Mouse (Mus musculus): ENCODE results near the gene Arl6ip1. TPM values are rescaled to one million over a fixed set of nuclear protein-coding genes. Genes with fewer than 3 reads are reported as not detected.
"Not testable (repeated sequence)": the region's sequence is repeated elsewhere in the genome, so short reads cannot be mapped to it uniquely, and the experiment has no call there.

Gene Arl6ip1
- total RNA-seq (2017), result 189 and 223 TPM in 2 replicates

DNA sequence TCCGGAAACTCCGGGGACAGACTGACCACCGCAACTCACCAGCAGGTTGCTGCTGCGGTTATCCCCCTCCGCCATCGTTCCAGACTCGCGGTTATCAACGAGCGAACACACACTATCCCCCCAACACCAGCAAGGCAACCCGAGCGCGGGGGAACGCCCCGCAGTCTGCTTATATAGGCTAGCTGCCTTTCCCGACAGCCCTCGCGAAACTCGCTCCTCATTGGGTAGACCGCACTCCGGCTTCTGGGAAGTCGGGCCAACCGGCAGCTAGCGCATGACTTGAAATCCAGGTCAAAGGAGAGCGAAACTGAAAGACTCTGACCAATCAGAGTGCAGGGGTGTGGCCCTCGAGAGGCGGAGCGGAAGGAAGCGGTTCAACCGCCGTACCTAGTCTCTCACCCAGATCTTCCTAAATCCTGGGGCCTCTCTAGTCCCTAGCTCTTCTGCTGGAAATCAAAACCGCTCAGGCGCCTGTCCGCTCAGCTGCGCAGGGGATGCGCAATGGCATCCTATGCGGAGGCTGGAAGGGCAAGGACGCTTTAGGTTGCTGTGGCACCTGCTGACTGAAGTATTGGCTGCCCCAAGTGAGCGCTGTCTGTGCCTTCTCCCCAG lies at the start of gene Arl6ip1:
Arl6ip1 (minus strand) TSS at position 233 of the 612 bp plus-strand sequence.
- peak; percentile 97 to 98 for ATAC-seq (replicated peaks in 1 of 2; ENCODE audit: insufficient read depth in 1 of 2, low FRiP score in 2 of 2, low TSS enrichment in 1 of 2, low read depth in 1 of 2, poor library complexity in 2 of 2, severe bottlenecking in 2 of 2)

DNA sequence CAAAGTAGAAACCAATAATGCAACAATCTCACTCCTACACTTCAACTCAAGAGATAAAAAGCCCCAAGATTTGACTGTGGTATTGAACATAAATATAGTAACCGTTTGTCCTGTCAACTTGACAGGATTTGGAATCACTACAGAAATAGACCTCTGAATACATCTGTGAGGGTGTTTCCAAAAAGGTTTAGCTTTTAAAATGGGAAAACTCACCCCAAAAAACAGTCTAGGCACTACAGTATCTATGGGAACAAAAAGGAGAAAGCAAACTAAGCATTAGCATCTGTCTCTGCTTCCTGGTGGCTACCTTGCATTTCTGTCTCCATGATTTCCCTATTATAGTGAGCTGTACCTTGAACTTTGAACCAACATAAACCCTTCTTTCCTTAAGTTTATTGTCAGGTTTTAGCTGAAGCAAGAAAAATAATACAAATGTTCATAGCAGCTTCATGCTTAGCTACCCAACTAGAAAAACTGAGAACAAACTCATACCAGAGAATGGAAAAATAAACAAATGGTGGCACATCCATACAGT lies 46.4 kb upstream of the Arl6ip1 start:
- ATAC-seq (replicated peaks in 1 of 2; ENCODE audit: insufficient read depth in 1 of 2, low FRiP score in 2 of 2, low TSS enrichment in 1 of 2, low read depth in 1 of 2, poor library complexity in 2 of 2, severe bottlenecking in 2 of 2), result no peak

DNA sequence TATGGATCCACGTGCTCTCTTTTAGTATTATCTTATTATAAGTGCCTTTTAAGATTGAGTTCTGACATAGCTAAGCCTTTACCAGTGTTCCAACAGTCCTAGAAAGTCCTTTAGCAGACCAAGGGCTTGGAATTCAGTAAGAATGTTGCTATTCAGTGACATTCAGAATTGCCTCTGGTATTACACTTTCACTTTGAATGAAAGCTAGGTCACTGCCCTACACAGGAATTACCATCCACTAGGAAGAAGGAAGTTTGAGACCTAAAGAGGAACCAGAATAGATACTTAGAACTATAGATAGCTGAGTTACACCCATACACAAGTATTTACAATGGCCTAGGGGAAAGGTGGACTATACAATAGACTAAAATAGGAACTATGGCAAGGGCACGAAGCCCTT lies 40.7 kb upstream of the Arl6ip1 start:
- not testable (repeated sequence) for ATAC-seq (replicated peaks in 1 of 2; ENCODE audit: insufficient read depth in 1 of 2, low FRiP score in 2 of 2, low TSS enrichment in 1 of 2, low read depth in 1 of 2, poor library complexity in 2 of 2, severe bottlenecking in 2 of 2)

DNA sequence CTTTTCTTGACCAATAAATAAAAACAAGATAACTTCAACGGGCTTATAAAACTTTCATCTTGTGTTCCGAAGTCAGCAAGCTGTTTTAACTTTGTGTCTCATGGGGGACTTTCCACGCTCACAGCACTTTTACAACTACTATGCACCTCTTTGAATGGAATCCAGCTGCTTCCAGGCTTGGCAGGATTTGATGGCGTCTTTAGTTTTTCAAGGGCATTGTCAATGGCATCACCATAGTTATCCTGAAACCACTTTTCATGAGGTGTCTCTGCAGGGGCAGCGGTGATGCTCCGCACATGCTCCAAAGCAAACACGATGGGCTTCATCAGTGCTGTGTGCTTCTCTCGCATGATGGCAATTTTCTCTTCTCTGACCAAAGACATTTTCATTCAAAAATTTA lies 33.5 kb upstream of the Arl6ip1 start:
- ATAC-seq (replicated peaks in 1 of 2; ENCODE audit: insufficient read depth in 1 of 2, low FRiP score in 2 of 2, low TSS enrichment in 1 of 2, low read depth in 1 of 2, poor library complexity in 2 of 2, severe bottlenecking in 2 of 2), result no peak

DNA sequence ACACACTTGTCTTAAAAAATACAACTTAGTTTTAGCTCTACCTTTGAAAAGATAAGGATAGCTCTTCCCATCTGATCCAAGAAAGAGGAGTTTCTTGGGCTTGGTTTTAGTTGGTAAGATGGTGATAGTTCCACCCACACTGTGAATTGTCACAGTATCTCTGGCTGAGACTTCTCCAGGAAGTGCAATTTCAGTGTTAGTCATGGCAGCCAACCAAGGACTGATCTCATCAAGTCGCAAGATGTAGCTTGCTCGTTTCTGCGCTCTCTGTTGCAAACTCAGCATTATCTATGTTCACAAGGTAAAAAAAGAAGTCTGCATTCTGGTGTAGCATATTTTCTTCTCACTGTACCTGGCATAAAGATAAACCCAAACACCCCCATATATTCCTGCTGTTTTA lies 30.7 kb upstream of the Arl6ip1 start:
- ATAC-seq (replicated peaks in 1 of 2; ENCODE audit: insufficient read depth in 1 of 2, low FRiP score in 2 of 2, low TSS enrichment in 1 of 2, low read depth in 1 of 2, poor library complexity in 2 of 2, severe bottlenecking in 2 of 2), result no peak

DNA sequence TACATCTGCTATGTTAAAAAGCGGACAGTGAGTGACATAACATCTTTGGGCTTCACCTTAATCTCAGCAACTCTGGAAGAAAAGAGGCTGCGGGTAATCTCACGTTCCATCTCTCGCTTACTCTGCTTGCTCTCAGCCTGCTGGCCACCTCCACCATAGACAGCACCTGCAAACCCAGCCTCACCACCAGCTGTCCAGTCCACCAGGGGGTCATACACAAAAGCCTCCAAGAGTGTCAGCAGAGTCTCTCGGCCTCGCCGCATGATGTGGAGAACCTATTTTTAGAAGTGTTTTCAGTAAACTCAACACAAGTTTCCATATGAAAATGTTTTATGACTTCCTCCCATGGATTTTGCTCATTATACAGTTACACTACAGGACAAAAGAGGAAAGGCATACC lies 27.0 kb upstream of the Arl6ip1 start:
- no peak for ATAC-seq (replicated peaks in 1 of 2; ENCODE audit: insufficient read depth in 1 of 2, low FRiP score in 2 of 2, low TSS enrichment in 1 of 2, low read depth in 1 of 2, poor library complexity in 2 of 2, severe bottlenecking in 2 of 2)

DNA sequence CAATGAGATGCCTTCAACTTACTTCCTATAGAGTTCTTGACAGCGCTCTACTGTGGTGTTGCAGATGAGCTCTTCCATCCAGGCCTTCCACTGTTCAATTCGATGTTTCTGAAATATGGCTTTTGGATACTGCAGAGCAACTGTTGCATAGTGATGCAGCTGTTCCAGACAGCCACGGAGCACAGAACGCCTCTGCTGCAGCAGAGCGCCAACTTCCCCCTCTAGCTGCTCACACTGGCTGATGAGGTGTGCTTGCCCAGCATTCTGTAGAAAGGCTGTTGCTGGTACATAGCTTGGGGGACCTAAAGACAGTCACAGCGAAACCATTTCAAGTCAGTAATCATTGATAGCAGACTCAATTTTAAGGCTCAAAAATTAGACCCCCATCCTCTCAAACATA lies 24.7 kb upstream of the Arl6ip1 start:
- no peak for ATAC-seq (replicated peaks in 1 of 2; ENCODE audit: insufficient read depth in 1 of 2, low FRiP score in 2 of 2, low TSS enrichment in 1 of 2, low read depth in 1 of 2, poor library complexity in 2 of 2, severe bottlenecking in 2 of 2)

DNA sequence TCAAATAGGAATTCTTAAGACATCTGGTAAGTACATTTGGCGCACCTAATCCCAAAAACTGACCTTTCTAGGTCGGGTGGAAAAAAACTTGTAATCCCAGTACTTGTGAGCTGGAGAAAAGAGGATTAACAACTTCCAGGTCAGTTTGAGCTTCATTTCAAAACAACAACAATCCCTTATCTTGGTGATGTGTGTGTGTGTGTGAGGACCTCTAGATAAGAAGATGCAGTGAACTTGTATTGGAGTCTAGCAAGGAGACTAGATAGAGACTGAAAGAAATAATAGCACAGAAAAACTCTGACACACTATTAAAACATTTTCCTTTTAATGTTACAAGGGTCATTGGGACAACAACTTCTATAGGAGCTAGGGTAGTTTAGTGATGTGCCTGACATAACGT lies 14.1 kb upstream of the Arl6ip1 start:
- ATAC-seq (replicated peaks in 1 of 2; ENCODE audit: insufficient read depth in 1 of 2, low FRiP score in 2 of 2, low TSS enrichment in 1 of 2, low read depth in 1 of 2, poor library complexity in 2 of 2, severe bottlenecking in 2 of 2), result no peak

DNA sequence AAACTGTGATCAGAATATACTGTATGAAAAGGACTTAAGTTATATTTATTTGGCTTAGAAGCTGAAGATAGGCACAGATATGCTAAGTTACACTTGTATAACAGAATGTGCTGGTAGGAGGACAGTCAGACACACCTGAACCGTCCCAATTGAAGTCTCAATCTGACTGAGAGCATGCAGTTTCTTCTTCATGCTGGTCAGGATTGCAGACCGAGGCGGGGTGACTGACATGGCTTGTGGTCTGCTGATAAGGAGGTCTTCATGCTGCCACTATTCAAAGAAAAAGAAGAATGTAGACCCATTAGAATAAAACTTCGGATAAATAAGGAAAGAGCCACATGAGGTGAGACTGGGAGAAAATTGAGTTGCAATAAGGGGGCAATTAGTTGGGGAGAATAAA lies 13.7 kb upstream of the Arl6ip1 start:
- no peak for ATAC-seq (replicated peaks in 1 of 2; ENCODE audit: insufficient read depth in 1 of 2, low FRiP score in 2 of 2, low TSS enrichment in 1 of 2, low read depth in 1 of 2, poor library complexity in 2 of 2, severe bottlenecking in 2 of 2)

DNA sequence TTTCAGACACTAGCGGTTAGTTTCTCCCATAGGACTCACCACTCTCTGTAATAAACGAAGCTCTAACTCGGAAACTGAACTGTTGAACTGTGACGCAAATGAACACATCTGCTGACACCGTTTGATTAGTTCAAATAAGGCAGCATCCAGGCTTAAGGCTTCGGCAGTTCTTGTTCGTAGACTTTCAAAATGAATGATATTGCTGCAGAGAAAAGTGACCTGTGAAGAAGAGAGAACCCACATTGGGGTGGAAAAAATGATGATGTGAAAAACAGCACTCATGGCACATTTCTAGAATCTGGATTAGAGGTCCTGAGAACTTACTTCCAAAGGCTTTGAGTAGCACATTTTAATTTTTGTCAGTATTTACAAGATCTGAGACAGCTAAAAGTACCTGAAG lies 11.8 kb upstream of the Arl6ip1 start:
- no peak for ATAC-seq (replicated peaks in 1 of 2; ENCODE audit: insufficient read depth in 1 of 2, low FRiP score in 2 of 2, low TSS enrichment in 1 of 2, low read depth in 1 of 2, poor library complexity in 2 of 2, severe bottlenecking in 2 of 2)

DNA sequence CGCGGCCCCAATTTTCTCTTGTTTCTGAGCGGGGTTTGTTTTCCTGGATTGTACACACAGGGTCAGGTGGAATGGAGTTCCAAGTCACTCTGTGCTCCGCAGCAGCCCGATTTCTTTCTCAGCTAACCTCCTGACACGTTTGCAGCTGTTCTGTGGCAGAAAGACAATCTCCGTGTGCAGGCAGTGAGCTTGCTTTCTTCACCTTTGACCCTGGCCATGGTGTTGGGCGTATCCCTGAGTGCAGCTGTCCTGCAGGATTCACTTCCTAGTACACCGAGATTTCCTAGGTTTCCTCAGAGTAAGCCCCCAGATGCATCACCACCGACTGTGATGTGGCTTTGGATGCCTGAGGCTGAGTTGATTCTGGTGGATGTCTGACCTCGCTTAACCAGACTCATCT lies 5.7 kb upstream of the Arl6ip1 start:
- ATAC-seq (replicated peaks in 1 of 2; ENCODE audit: insufficient read depth in 1 of 2, low FRiP score in 2 of 2, low TSS enrichment in 1 of 2, low read depth in 1 of 2, poor library complexity in 2 of 2, severe bottlenecking in 2 of 2), result no peak

DNA sequence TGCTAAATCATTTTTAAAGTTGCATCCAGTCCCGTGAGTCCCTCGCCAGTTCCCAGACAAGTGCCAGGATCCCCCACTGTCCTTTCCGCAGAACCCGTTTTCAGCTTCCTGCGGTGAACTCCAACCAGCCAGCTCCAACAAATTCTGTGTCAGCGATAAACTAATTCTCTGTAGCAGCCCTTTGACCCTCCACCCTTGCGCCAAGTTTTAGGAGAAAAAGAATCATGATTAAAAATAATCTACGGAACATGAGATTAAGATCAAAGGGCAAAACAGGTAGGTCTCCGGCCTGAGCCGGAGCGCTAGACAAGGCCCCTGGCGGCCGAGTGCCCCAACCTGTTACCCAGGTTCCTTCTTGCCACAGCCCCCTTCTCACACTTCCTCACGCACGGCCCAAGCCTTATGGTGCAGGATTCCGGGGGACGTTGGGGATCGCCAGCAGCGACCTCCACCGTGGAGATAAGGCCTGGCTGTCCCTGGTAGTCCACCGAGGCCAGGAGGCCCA lies 485 bp downstream of the Arl6ip1 start:
- peak; percentile 47 to 69 for ATAC-seq (replicated peaks in 1 of 2; ENCODE audit: insufficient read depth in 1 of 2, low FRiP score in 2 of 2, low TSS enrichment in 1 of 2, low read depth in 1 of 2, poor library complexity in 2 of 2, severe bottlenecking in 2 of 2)

DNA sequence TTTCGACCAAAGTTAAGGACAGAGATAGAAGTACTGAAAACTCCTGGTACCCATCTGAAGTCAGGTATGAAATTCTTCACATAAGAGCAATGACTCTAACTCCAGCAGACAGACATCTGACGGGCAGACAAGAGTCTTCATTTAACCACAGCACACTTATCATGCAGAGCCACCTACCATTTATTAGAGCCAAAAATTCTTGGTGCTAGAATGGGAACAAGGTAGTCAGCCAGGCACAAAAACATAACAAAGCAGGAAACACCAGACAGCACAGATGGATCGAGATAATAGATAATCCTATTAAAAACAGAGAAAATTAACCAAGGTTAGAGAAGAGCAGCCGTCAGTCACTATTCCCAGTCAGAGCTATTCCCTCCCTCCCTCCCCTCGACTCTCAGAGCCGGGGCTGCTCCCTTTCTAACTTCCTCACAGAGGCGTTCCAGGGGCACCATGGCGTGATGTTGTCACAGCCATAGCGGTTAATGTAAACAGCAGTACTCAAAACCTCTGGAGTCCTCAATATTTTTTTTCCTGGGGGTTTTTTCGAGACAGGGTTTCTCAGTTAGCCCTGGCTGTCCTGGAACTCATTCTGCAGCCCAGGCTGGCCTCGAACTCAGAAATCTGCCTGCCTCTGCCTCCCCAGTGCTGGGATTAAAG lies 3.1 kb downstream of the Arl6ip1 start:
- no peak for ATAC-seq (replicated peaks in 1 of 2; ENCODE audit: insufficient read depth in 1 of 2, low FRiP score in 2 of 2, low TSS enrichment in 1 of 2, low read depth in 1 of 2, poor library complexity in 2 of 2, severe bottlenecking in 2 of 2)

DNA sequence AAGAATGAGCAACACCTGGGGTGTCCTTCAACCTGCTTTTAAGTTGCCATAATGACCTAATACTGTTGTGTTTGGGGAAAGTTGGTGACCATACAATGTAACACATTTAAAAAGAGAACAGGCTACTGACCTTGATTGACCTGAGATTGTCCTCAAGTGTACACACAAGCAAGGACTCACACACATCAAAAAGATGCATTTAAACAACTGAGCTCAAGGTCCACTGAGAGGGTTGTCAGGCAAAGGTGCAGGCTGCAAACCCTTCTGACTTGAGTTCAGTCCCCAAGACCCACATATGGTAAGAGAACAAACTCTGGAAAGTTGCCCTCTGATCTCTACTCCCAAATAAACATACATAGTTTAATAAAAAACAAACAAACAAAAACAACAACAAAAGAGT lies 3.7 kb downstream of the Arl6ip1 start:
- no peak for ATAC-seq (replicated peaks in 1 of 2; ENCODE audit: insufficient read depth in 1 of 2, low FRiP score in 2 of 2, low TSS enrichment in 1 of 2, low read depth in 1 of 2, poor library complexity in 2 of 2, severe bottlenecking in 2 of 2)

DNA sequence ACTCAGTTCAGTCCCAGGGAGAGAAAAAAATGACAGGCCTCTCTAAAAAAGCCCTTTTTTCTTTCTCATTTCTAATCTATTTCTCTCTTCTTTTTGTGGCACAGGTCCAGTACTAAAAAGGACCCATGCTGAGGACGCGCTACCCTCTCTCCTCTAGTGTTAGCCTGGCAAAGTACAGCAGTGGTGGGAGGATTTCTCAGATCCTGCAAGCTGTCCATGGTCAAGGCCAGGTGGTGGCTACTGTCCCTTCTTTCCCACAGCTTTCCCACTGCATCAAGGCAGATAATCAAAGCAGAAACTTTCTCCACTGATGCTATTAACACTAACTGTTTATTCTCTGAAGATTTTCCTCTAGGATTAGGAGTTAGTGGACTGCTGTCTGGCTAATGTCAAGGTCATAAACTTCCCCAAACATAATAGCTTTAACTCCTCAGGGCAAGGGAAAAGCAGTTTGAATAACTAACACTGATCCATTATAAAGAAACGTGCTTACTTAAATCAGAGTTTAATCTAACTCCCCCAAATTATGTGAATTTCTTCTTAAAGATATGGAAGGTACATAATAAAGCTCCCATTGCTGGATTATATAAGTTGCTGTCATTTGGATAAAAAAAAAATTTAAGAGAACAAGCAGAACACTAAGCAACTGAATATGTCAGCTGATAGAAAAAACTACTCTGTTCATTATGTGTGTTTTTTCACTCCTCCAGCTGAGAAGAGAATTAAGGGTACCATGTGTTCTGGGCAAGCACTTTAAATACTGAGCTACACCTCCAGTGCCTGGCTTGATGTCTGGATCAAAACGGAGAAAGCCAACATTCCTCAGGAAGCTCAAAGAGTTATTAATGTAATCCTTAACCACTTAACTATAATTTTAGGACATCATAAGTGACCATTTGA lies 5.7 kb downstream of the Arl6ip1 start:
- ATAC-seq (replicated peaks in 1 of 2; ENCODE audit: insufficient read depth in 1 of 2, low FRiP score in 2 of 2, low TSS enrichment in 1 of 2, low read depth in 1 of 2, poor library complexity in 2 of 2, severe bottlenecking in 2 of 2), result no peak

DNA sequence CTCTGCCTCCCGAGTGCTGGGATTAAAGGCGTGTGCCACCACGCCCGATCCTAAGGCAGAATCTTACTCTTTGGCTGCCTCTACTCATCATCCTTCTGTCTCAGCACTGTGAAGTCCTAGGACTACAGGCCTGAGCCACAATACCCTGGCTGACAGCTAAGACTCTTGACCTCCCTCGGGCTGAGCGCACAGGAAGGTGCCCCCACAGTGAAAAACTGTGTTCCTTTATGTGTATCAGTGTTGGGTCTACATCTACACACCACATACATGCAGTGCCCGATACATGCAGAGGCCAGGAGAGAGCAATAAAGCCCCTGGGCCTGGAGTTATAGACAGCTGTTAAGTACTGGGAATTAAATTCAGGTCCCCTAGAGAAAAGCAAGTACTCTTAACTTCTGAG lies 7.2 kb downstream of the Arl6ip1 start:
- no peak for ATAC-seq (replicated peaks in 1 of 2; ENCODE audit: insufficient read depth in 1 of 2, low FRiP score in 2 of 2, low TSS enrichment in 1 of 2, low read depth in 1 of 2, poor library complexity in 2 of 2, severe bottlenecking in 2 of 2)

DNA sequence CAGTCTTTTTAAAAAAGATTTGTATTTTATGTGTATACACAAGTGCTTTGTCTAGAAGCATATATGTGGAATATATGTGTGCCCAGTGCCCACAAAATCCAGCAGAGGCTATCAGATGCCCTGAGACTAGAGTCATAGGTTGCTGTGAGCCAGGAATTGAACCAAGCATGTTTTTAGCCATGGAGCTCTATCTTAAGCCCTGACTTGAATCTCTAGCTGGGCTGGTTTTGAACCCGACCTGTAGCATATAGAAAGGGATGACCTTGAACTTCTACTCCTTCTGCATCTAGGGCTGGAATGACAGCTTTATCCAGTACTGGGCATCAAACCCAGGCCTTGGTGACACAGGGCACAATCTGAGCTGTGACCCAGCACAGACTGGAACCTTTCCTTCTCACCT lies 8.8 kb downstream of the Arl6ip1 start:
- ATAC-seq (replicated peaks in 1 of 2; ENCODE audit: insufficient read depth in 1 of 2, low FRiP score in 2 of 2, low TSS enrichment in 1 of 2, low read depth in 1 of 2, poor library complexity in 2 of 2, severe bottlenecking in 2 of 2), result no peak

DNA sequence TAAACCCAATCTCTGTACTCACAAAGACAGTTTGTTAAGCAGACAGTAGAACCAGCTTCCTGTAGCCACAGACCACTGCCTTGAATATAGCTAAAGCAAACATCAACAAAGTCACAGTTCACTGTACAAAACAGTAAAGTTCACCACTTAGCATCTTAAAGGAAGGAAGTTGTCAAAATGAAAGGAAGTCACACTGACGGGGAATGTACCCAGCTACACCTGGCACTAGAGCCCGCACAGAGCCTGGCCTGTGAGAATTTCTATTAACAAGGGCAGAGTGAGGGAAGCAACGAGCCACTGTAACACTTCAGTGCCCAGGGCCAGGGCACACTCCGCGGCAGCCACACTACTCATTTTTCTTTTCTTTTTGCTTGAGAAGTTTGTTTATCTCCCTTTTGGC lies 9.5 kb downstream of the Arl6ip1 start:
- ATAC-seq (replicated peaks in 1 of 2; ENCODE audit: insufficient read depth in 1 of 2, low FRiP score in 2 of 2, low TSS enrichment in 1 of 2, low read depth in 1 of 2, poor library complexity in 2 of 2, severe bottlenecking in 2 of 2), result peak; percentile 31 to 42
